Mouse (Mus musculus): Measurements from ENCODE around the gene Fis1.

DNA sequence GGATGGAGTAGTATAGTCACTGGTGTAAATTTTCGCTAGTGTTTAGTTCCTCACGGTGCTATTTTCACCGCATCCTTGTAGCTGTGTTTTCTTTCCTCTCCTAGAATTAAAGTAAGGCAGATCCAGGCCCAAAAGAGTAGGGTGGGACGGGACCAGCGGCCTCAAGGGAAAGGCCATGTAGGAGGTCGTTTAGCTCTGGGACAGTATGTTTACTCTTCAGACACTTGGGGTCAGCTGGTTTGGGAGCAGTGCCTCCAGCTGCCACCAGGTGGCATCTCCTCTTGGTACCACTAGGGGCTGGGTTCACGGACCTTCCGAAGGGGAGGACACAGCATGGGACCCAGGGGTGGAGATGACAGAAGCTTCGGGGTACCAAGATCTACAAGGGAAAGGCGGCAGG lies 9.4 kb downstream of the Fis1 start:
- TF ChIP-seq CTCF (IDR thresholded peaks at IDR 0.05; ENCODE audit: low read depth) (peak; percentile 95), EP300 (optimal IDR thresholded peaks at IDR 0.05) (no peak)

All from stomach, postnatal 0 days (tissue).